Mouse (Mus musculus): ENCODE data around the gene Moap1. TPM values are rescaled to one million over a fixed set of nuclear protein-coding genes. Genes with fewer than 3 reads are reported as not detected.

Moap1 gene
- polyA plus RNA-seq, 1 experiment from 2014 or later: 13.1 TPM

GRCm38 (mm10) chr12:102696635-102697354 is 46.7 kb downstream of the Moap1 start:
- WGBS: 75% methylated on average over 14 of the region's 14 CpGs
- Histone ChIP-seq H3K36me3 (no peaks in the 10 kb centered on the region), H3K4me3 (no peak overlapping the region), H3K27ac (no peak overlapping the region), H3K9me3 (replicated peaks) (no peaks in the 10 kb centered on the region), H3K4me1 (replicated peaks) (peaks cover 25% of the 10 kb centered on the region), H3K4me2 (no peak overlapping the region), H3K9ac (no peak overlapping the region), H3K27me3 (no peaks in the 10 kb centered on the region)
- no peak for ATAC-seq (replicated peaks; ENCODE audit: insufficient number of reproducible peaks, insufficient read depth, low FRiP score, low read depth)

- Histone ChIP-seq H3K9ac (no peak overlapping the region), H3K4me1 (replicated peaks) (peaks cover 25% of the 10 kb centered on the region), H3K9me3 (replicated peaks) (no peaks in the 10 kb centered on the region), H3K27ac (no peak overlapping the region), H3K36me3 (no peaks in the 10 kb centered on the region), H3K4me3 (no peak overlapping the region), H3K4me2 (no peak overlapping the region), H3K27me3 (no peaks in the 10 kb centered on the region)
- ATAC-seq (replicated peaks; ENCODE audit: insufficient number of reproducible peaks, insufficient read depth, low FRiP score, low read depth): no peak
- WGBS: 72% methylated on average over 18 of the region's 18 CpGs
These were observed 47.9 kb downstream of the Moap1 start for GRCm38 (mm10) chr12:102695369-102696239.

Other genes starting within 250 kb of the Moap1 start
- 0.38 and 12.0 TPM in 2 replicates for gene Chga, start 188.7 kb downstream of the Moap1 start, polyA plus RNA-seq (2015; fragmentation: Nextera tagmentation; extraction: Ambion mirVana)
- 4.8 and 9.2 TPM in 2 replicates for gene Itpk1, start 38.7 kb downstream of the Moap1 start, polyA plus RNA-seq (2015; fragmentation: Nextera tagmentation; extraction: Ambion mirVana)
- 6.9 and 7.1 TPM in 2 replicates for gene Tmem251, start 101 bp upstream of the Moap1 start, polyA plus RNA-seq (2015; fragmentation: Nextera tagmentation; extraction: Ambion mirVana)
- not detected in 2 replicates for gene Gm28051, start 14.1 kb upstream of the Moap1 start, polyA plus RNA-seq (2015; fragmentation: Nextera tagmentation; extraction: Ambion mirVana)
- 22.2 and 24.0 TPM in 2 replicates for gene Gon7, start 14.1 kb upstream of the Moap1 start, polyA plus RNA-seq (2015; fragmentation: Nextera tagmentation; extraction: Ambion mirVana)
- 25.6 and 31.1 TPM in 2 replicates for gene Ubr7, start 14.3 kb upstream of the Moap1 start, polyA plus RNA-seq (2015; fragmentation: Nextera tagmentation; extraction: Ambion mirVana)
- gene Gm20604, start 15.0 kb upstream of the Moap1 start, polyA plus RNA-seq (2015; fragmentation: Nextera tagmentation; extraction: Ambion mirVana): 15.6 TPM in 2 replicates
- 11.9 and 13.6 TPM in 2 replicates for gene Btbd7, start 134.8 kb upstream of the Moap1 start, polyA plus RNA-seq (2015; fragmentation: Nextera tagmentation; extraction: Ambion mirVana)
- gene Cox8c, start 155.7 kb upstream of the Moap1 start, polyA plus RNA-seq (2015; fragmentation: Nextera tagmentation; extraction: Ambion mirVana): not detected in 2 replicates
- 0.16 and 0.52 TPM in 2 replicates for gene Unc79, start 205.2 kb upstream of the Moap1 start, polyA plus RNA-seq (2015; fragmentation: Nextera tagmentation; extraction: Ambion mirVana)

All from heart, embryonic 15.5 days (tissue).